Mouse (Mus musculus) midbrain, postnatal 0 days (tissue): ENCODE results near the gene Rps6kb1. TPM values are rescaled to one million over a fixed set of nuclear protein-coding genes. Genes with fewer than 3 reads are reported as not detected.

Source experiments
- ATAC-seq: fragments of 200-750 bp; cut with Nextera tagmentation; 2 replicates; pipeline ENCODE4 v1.8.0; 2017; ENCODE audit warnings: moderate number of reproducible peaks, mild to moderate bottlenecking, moderate TSS enrichment, moderate library complexity; ENCODE audit not compliant: low FRiP score
- DNase-seq: peaks from one replicate; pipeline ENCODE4 v3.0.0-alpha.2; 2015; ENCODE audit warnings: low spot score
- H3K27ac ChIP-seq: fragments of 300-500 bp; sonication (generic); 2 replicates; pipeline ENCODE4 v1.5.1; 2014; ENCODE audit warnings: low read depth, mild to moderate bottlenecking, low read length, mixed read lengths
- H3K27me3 ChIP-seq: fragments of 300-500 bp; sonication (generic); 2 replicates; pipeline ENCODE4 v1.6.1; 2014; ENCODE audit warnings: low read length, control low read depth, mixed read lengths; ENCODE audit not compliant: insufficient read depth
- H3K36me3 ChIP-seq: fragments of 300-500 bp; sonication (generic); 2 replicates; pipeline ENCODE4 v1.6.1; 2014; ENCODE audit warnings: low read length, control low read depth, mixed read lengths; ENCODE audit not compliant: insufficient read depth
- H3K4me1 ChIP-seq: fragments of 300-500 bp; sonication (generic); 2 replicates; pipeline ENCODE4 v1.6.1; 2014; ENCODE audit warnings: mild to moderate bottlenecking, control low read depth, antibody characterized with exemption, low read length, mixed read lengths; ENCODE audit not compliant: insufficient read depth
- H3K4me2 ChIP-seq: fragments of 300-500 bp; sonication (generic); 2 replicates; pipeline ENCODE4 v1.6.1; 2014; ENCODE audit warnings: low read depth, mild to moderate bottlenecking, low read length, mixed read lengths; ENCODE audit not compliant: poor library complexity, severe bottlenecking
- H3K4me3 ChIP-seq: fragments of 300-500 bp; sonication (generic); 2 replicates; pipeline ENCODE4 v1.5.1; 2014; ENCODE audit warnings: low read depth, mild to moderate bottlenecking, low read length, moderate library complexity
- H3K9ac ChIP-seq: fragments of 300-500 bp; sonication (generic); replicated peaks from 2 replicates; pipeline ENCODE4 v1.6.1; 2014; ENCODE audit warnings: mild to moderate bottlenecking, low read length, moderate library complexity, mixed read lengths; ENCODE audit not compliant: poor library complexity, severe bottlenecking
- H3K9me3 ChIP-seq: fragments of 300-500 bp; sonication (generic); 2 replicates; pipeline ENCODE4 v1.6.1; 2016; ENCODE audit warnings: low read length, control low read depth
- CTCF ChIP-seq: IDR thresholded peaks from 2 replicates; pipeline ENCODE4 v1.5.1; 2016; ENCODE audit warnings: antibody characterized with exemption, mild to moderate bottlenecking
- WGBS: fragments of 180-500 bp; shearing (Covaris S2); extraction: QIAGEN DNeasy Blood & Tissue Kit; methylation state at CpG from one replicate; pipeline ENCODE4 v1.1.7; 2014; 5-methylcytosine and 5-hydroxymethylcytosine counted together
- polyA plus RNA-seq: library from polyadenylated mRNA; unstranded; fragments of >200 nt; fragmentation: Nextera tagmentation; extraction: Ambion mirVana; gene quantifications from 2 replicates; pipeline ENCODE4 v1.2.1, GENCODE M21; 2015
- total RNA-seq: library from RNA; depleted of rRNA; stranded (reverse); fragments of >200 nt; gene quantifications from 2 replicates; pipeline ENCODE4 v1.2.3, GENCODE M21; 2014

The Rps6kb1 gene
- total and polyA plus RNA-seq, 2 experiments from 2014 or later = 35.6 to 59.6 TPM

- DNase-seq (no peak), ATAC-seq (no peak)
- Histone ChIP-seq H3K27ac (no peak overlapping the region), H3K9ac (no peak overlapping the region), H3K4me3 (no peak overlapping the region), H3K27me3 (no peaks in the 10 kb centered on the region), H3K9me3 (no peaks in the 10 kb centered on the region), H3K4me1 (no peaks in the 10 kb centered on the region), H3K36me3 (peaks cover 59% of the 10 kb centered on the region), H3K4me2 (no peak overlapping the region)
- 91% methylated on average over 3 of the region's 3 CpGs for WGBS
- no peak for TF ChIP-seq CTCF
Observed at GRCm38 (mm10) chr11:86517229-86517628, 27.4 kb downstream of the Rps6kb1 start.

GRCm38 (mm10) chr11:86516620-86517019 lies 28.0 kb downstream of the Rps6kb1 start:
- no peak for ATAC-seq
- DNase-seq = no peak
- Histone ChIP-seq H3K27ac (no peak overlapping the region), H3K36me3 (peaks cover 58% of the 10 kb centered on the region), H3K4me1 (no peaks in the 10 kb centered on the region), H3K4me2 (no peak overlapping the region), H3K4me3 (no peak overlapping the region), H3K9ac (no peak overlapping the region), H3K9me3 (no peaks in the 10 kb centered on the region), H3K27me3 (no peaks in the 10 kb centered on the region)
- 91% methylated on average over 3 of the region's 3 CpGs for WGBS
- no peak for TF ChIP-seq CTCF

GRCm38 (mm10) chr11:86507991-86508390 lies 36.6 kb downstream of the Rps6kb1 start:
- Histone ChIP-seq H3K36me3 (peaks cover 61% of the 10 kb centered on the region), H3K27ac (no peak overlapping the region), H3K9me3 (no peaks in the 10 kb centered on the region), H3K27me3 (no peaks in the 10 kb centered on the region), H3K4me3 (no peak overlapping the region), H3K9ac (no peak overlapping the region), H3K4me1 (no peaks in the 10 kb centered on the region), H3K4me2 (no peak overlapping the region)
- 93% methylated on average over 2 of the region's 2 CpGs for WGBS
- TF ChIP-seq CTCF = no peak
- ATAC-seq (no peak), DNase-seq (no peak)

- ATAC-seq = no peak
- peaks cover 58% of the 10 kb centered on the region for H3K36me3 ChIP-seq
- no peak for TF ChIP-seq CTCF
Observed at GRCm38 (mm10) chr11:86507334-86507733, 37.3 kb downstream of the Rps6kb1 start.

GRCm38 (mm10) chr11:86503121-86503520 lies 41.5 kb downstream of the Rps6kb1 start:
- no peak overlapping the region for H3K4me3 ChIP-seq
- H3K27ac ChIP-seq = no peak overlapping the region
- ATAC-seq (no peak), DNase-seq (no peak)
- no peak overlapping the region for H3K4me2 ChIP-seq
- H3K4me1 ChIP-seq = no peaks in the 10 kb centered on the region
- H3K27me3 ChIP-seq = no peaks in the 10 kb centered on the region
- no peak overlapping the region for H3K9ac ChIP-seq
- peaks cover 31% of the 10 kb centered on the region for H3K36me3 ChIP-seq
- TF ChIP-seq CTCF = no peak
- H3K9me3 ChIP-seq = no peaks in the 10 kb centered on the region
- WGBS = 99% methylated on average over 2 of the region's 2 CpGs

More at GRCm38 (mm10) chr11:86507334-86507733, 37.3 kb downstream of the Rps6kb1 start:
- Histone ChIP-seq H3K9me3 (no peaks in the 10 kb centered on the region), H3K9ac (no peak overlapping the region), H3K4me1 (no peaks in the 10 kb centered on the region), H3K27me3 (no peaks in the 10 kb centered on the region), H3K4me2 (no peak overlapping the region), H3K4me3 (no peak overlapping the region), H3K27ac (no peak overlapping the region)
- no peak for DNase-seq
- 95% methylated on average over 2 of the region's 2 CpGs for WGBS

- no peak for ATAC-seq
Observed at GRCm38 (mm10) chr11:86500795-86501194, 43.8 kb downstream of the Rps6kb1 start.

More at GRCm38 (mm10) chr11:86500795-86501194, 43.8 kb downstream of the Rps6kb1 start:
- H3K4me2 ChIP-seq = no peak overlapping the region
- no peak for DNase-seq
- no peak overlapping the region for H3K4me3 ChIP-seq
- peaks cover 18% of the 10 kb centered on the region for H3K36me3 ChIP-seq
- no peaks in the 10 kb centered on the region for H3K4me1 ChIP-seq
- H3K27me3 ChIP-seq = no peaks in the 10 kb centered on the region
- 86% methylated on average over 1 of the region's 1 CpGs for WGBS
- TF ChIP-seq CTCF = no peak
- H3K27ac ChIP-seq = no peak overlapping the region
- H3K9ac ChIP-seq = no peak overlapping the region
- no peaks in the 10 kb centered on the region for H3K9me3 ChIP-seq
